Mouse (Mus musculus): ENCODE data around the gene Akap8. TPM values are rescaled to one million over a fixed set of nuclear protein-coding genes. Genes with fewer than 3 reads are reported as not detected.

Gene Akap8
- polyA plus RNA-seq, 1 experiment from 2014 or later, result 64.8 TPM

DNA sequence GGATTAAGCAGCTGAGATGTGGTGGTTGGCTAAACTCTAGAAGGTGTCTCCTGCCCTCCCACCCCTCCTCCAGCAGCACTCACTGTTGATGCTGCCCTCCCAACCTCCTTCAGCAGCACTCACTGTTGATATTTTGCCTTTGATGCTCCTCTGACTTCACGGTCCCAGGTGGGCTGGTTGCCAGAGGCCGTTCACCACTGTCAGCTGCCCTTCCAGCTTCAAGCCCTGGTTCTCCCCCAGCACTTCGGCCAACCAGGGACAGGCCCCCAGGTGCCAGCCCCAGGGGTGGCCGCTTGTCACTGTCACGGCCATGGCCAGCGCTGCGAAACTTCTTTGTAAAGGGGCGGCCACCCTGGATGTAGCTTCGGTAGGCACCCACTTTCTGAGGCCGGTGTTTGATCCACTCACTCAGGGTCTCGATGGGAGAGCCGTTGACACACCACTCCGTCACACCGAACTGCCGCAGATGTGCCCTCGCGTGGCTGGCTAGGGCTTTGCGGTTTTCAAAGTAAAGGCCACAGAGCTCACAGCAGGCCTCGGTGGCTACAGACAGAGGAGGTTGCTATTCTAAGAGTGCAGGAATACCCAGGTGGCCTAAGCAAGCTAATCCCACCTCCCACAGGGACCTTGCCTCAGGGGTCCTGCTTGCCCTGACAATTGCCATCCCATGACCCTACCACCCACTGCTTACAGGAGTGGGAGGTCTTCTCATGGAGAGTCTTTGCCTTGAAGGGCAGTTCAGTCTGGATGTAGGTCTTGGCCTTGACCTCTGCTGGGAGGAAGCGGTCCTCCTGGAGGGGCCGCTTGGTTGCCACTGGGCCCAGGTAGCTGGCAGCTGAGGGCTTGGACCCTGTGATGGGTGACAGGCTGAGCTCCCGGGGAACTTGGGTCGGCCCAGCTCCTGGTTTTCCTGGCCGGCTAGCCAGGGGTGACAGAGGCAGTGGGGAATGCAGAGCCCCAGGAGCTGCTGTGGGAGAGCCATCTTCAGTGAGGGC, 36.0 kb upstream of the Akap8 start:
- Histone ChIP-seq H3K27me3 (no peaks in the 10 kb centered on the region), H3K9ac (no peak overlapping the region), H3K4me1 (replicated peaks) (peaks cover 18% of the 10 kb centered on the region), H3K36me3 (peaks cover 77% of the 10 kb centered on the region), H3K4me3 (no peak overlapping the region), H3K9me3 (replicated peaks) (no peaks in the 10 kb centered on the region), H3K27ac (no peak overlapping the region), H3K4me2 (no peak overlapping the region)
- 81% methylated on average over 24 of the region's 24 CpGs for WGBS
- no peak for ATAC-seq (replicated peaks; ENCODE audit: insufficient number of reproducible peaks, insufficient read depth, low FRiP score, low read depth)

DNA sequence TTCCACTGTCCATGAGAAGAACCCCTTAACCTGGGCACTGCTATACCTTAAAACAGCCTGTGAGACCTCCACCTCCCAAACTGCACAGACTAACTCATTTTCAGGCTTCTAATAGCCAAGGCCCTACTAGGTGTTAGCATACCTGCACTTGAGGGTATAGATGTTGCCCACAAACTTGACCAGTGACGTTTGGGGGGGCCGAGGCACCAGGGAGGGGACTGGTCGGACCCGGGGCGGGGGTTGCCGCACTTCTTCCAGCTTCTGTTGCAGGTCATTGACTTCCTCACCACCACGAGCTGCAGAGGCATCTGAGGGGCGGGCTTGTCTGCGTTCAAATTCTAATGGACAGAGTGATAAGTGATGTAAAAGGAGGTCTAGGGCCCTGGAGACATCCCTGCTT, 35.2 kb upstream of the Akap8 start:
- Histone ChIP-seq H3K27me3 (no peaks in the 10 kb centered on the region), H3K36me3 (peaks cover 70% of the 10 kb centered on the region), H3K27ac (no peak overlapping the region), H3K9me3 (replicated peaks) (no peaks in the 10 kb centered on the region), H3K4me2 (no peak overlapping the region), H3K4me1 (replicated peaks) (peaks cover 15% of the 10 kb centered on the region), H3K9ac (no peak overlapping the region), H3K4me3 (no peak overlapping the region)
- no peak for ATAC-seq (replicated peaks; ENCODE audit: insufficient number of reproducible peaks, insufficient read depth, low FRiP score, low read depth)
- WGBS, result 88% methylated on average over 9 of the region's 9 CpGs

GRCm38 (mm10) chr17:32355031-32355430, 34.0 kb upstream of the Akap8 start:
- no peaks in the 10 kb centered on the region for H3K9me3 ChIP-seq (replicated peaks)
- 90% methylated on average over 6 of the region's 6 CpGs for WGBS
- no peak overlapping the region for H3K4me2 ChIP-seq
- no peak overlapping the region for H3K9ac ChIP-seq
- ATAC-seq (replicated peaks; ENCODE audit: insufficient number of reproducible peaks, insufficient read depth, low FRiP score, low read depth), result no peak
- no peaks in the 10 kb centered on the region for H3K27me3 ChIP-seq
- H3K4me3 ChIP-seq, result no peak overlapping the region
- no peak overlapping the region for H3K27ac ChIP-seq
- H3K4me1 ChIP-seq (replicated peaks), result peaks cover 20% of the 10 kb centered on the region
- peaks cover 58% of the 10 kb centered on the region for H3K36me3 ChIP-seq

DNA sequence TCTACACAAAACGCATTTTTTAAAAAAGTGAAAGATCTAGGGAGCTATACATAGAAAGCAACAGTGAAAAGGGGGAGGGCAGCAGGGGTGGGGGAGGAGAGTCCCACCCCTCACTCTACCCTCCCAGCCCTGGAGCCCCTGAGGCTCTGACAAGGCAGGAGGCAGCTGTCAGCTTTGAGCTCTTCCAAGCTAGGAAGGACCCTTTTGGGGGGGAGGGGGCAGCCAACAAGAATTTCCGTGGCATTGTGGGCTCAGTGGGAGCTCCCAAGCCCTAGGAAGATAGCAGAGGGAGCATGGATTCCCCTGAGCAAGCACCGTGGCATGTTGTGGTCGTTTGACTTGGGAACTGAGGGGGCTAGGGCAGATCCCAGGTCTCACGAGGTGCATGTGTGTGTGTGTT, 33.2 kb upstream of the Akap8 start:
- ATAC-seq (replicated peaks; ENCODE audit: insufficient number of reproducible peaks, insufficient read depth, low FRiP score, low read depth), result no peak
- H3K9ac ChIP-seq, result no peak overlapping the region
- no peaks in the 10 kb centered on the region for H3K27me3 ChIP-seq
- peak overlapping the region; percentile 56 for H3K27ac ChIP-seq
- peaks cover 50% of the 10 kb centered on the region for H3K36me3 ChIP-seq
- no peak overlapping the region for H3K4me2 ChIP-seq
- peaks cover 23% of the 10 kb centered on the region for H3K4me1 ChIP-seq (replicated peaks)
- no peaks in the 10 kb centered on the region for H3K9me3 ChIP-seq (replicated peaks)
- no peak overlapping the region for H3K4me3 ChIP-seq
- WGBS, result 55% methylated on average over 5 of the region's 5 CpGs

DNA sequence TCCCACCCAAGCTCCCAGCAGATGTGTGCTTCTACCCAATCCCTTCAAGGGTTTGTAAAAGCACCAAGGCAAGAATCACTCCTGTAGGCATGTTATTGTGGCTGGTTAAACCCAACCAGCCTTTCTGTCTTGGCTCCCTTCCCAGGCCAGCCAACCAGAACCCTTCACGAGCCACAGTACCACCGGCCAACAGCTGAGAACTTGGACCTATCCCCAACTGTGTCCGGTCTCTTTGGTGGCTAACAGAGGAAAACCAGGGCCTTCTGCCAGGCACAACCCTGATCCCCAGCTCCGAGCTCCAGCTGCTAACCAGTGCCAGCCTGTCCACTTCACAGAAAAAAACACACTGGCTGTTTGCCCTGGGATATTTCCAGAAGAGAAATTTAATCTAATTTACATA, 32.7 kb upstream of the Akap8 start:
- Histone ChIP-seq H3K9ac (no peak overlapping the region), H3K27me3 (no peaks in the 10 kb centered on the region), H3K4me2 (no peak overlapping the region), H3K36me3 (peaks cover 45% of the 10 kb centered on the region), H3K4me1 (replicated peaks) (peaks cover 27% of the 10 kb centered on the region), H3K4me3 (no peak overlapping the region), H3K27ac (peak overlapping the region; percentile 56), H3K9me3 (replicated peaks) (no peaks in the 10 kb centered on the region)
- WGBS, result 43% methylated on average over 4 of the region's 4 CpGs
- no peak for ATAC-seq (replicated peaks; ENCODE audit: insufficient number of reproducible peaks, insufficient read depth, low FRiP score, low read depth)

- H3K4me1 ChIP-seq (replicated peaks), result peaks cover 34% of the 10 kb centered on the region
- no peak overlapping the region for H3K4me2 ChIP-seq
- ATAC-seq (replicated peaks; ENCODE audit: insufficient number of reproducible peaks, insufficient read depth, low FRiP score, low read depth), result no peak
- H3K27me3 ChIP-seq, result no peaks in the 10 kb centered on the region
- no peak overlapping the region for H3K27ac ChIP-seq
- peaks cover 25% of the 10 kb centered on the region for H3K36me3 ChIP-seq
- H3K9me3 ChIP-seq (replicated peaks), result no peaks in the 10 kb centered on the region
- no peak overlapping the region for H3K9ac ChIP-seq
- no peak overlapping the region for H3K4me3 ChIP-seq
Observed at GRCm38 (mm10) chr17:32351726-32352125, 30.7 kb upstream of the Akap8 start.

DNA sequence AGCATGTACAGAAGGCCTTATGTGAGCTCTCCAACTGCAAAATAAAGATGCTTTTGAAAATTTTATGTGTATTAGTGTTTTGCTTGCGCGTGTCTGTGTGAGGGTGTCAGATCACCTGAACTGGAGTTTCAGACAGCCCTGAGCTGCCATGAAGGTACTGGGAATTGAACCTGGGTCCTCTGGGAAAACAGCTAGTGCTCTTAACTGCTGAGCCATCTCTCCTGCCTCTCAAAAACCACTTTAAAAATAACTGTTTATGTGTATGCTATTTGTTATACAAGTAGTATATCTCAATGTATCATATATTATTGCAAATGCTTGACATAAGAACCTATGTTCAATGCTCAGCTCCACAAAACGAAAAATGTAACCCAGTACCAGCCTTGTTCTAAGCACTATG, 30.2 kb upstream of the Akap8 start:
- no peak for ATAC-seq (replicated peaks; ENCODE audit: insufficient number of reproducible peaks, insufficient read depth, low FRiP score, low read depth)
- WGBS, result 73% methylated on average over 3 of the region's 3 CpGs
- no peak overlapping the region for H3K9ac ChIP-seq
- H3K4me1 ChIP-seq (replicated peaks), result peaks cover 34% of the 10 kb centered on the region
- H3K36me3 ChIP-seq, result peaks cover 21% of the 10 kb centered on the region
- no peak overlapping the region for H3K4me3 ChIP-seq
- H3K4me2 ChIP-seq, result peak overlapping the region; percentile 84; the same call in 1 of the 2 replicates
- no peak overlapping the region for H3K27ac ChIP-seq
- H3K27me3 ChIP-seq, result no peaks in the 10 kb centered on the region
- no peaks in the 10 kb centered on the region for H3K9me3 ChIP-seq (replicated peaks)

DNA sequence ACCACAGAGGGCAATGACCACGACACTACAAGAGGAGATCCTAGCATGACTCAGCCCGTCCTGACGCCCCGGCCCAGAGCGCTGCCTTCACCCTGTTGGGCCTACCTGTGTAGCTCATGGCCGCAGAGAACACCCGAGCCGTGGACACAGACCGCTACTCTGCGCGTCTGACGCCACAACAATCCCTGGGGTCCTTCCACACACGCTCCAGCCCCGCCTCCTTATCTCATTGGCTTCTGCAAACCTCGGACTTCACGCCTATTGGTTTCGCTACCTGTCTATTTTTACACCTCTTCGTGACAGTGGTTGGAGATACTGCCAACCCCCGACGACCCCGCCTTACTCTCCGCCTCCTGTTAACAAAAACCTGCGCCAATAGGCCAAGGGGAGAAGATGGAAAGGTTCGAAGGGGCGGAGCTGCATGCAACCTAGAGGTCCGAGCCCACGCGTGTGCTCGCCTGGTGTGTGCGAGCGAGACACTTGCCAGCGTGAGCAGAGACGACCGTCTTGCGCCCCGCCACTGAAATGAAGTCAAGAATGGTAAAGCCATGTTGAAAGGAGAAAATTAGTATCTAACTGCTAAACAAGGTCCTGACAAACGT, 29.4 kb upstream of the Akap8 start, which contains the start of gene Akap8l:
Gene Akap8l, minus strand, starts transcription at position 226 of the 602 bp plus-strand sequence.
- Histone ChIP-seq H3K4me3 (peak within 1 kb of the TSS; percentile 79), H3K36me3 (peaks cover 13% of the 10 kb centered on the region), H3K4me2 (peak within 1 kb of the TSS; percentile 84), H3K9ac (peak within 1 kb of the TSS; percentile 87), H3K4me1 (replicated peaks) (peaks cover 34% of the 10 kb centered on the region), H3K9me3 (replicated peaks) (no peaks in the 10 kb centered on the region), H3K27me3 (no peaks in the 10 kb centered on the region), H3K27ac (peak within 1 kb of the TSS; percentile 89)
- under 1% methylated on average over 37 of the region's 37 CpGs for WGBS
- ATAC-seq (replicated peaks; ENCODE audit: insufficient number of reproducible peaks, insufficient read depth, low FRiP score, low read depth), result peak; percentile 95

- H3K4me3 ChIP-seq, result peak overlapping the region; percentile 79
- H3K4me1 ChIP-seq (replicated peaks), result peaks cover 34% of the 10 kb centered on the region
- peaks cover 9% of the 10 kb centered on the region for H3K36me3 ChIP-seq
- ATAC-seq (replicated peaks; ENCODE audit: insufficient number of reproducible peaks, insufficient read depth, low FRiP score, low read depth), result no peak
- H3K4me2 ChIP-seq, result peak overlapping the region; percentile 84
- H3K9me3 ChIP-seq (replicated peaks), result no peaks in the 10 kb centered on the region
- under 1% methylated on average over 24 of the region's 24 CpGs for WGBS
- H3K27ac ChIP-seq, result peak overlapping the region; percentile 89
- H3K27me3 ChIP-seq, result no peaks in the 10 kb centered on the region
- H3K9ac ChIP-seq, result peak overlapping the region; percentile 87
Observed at GRCm38 (mm10) chr17:32349851-32350381, 28.9 kb upstream of the Akap8 start.

DNA sequence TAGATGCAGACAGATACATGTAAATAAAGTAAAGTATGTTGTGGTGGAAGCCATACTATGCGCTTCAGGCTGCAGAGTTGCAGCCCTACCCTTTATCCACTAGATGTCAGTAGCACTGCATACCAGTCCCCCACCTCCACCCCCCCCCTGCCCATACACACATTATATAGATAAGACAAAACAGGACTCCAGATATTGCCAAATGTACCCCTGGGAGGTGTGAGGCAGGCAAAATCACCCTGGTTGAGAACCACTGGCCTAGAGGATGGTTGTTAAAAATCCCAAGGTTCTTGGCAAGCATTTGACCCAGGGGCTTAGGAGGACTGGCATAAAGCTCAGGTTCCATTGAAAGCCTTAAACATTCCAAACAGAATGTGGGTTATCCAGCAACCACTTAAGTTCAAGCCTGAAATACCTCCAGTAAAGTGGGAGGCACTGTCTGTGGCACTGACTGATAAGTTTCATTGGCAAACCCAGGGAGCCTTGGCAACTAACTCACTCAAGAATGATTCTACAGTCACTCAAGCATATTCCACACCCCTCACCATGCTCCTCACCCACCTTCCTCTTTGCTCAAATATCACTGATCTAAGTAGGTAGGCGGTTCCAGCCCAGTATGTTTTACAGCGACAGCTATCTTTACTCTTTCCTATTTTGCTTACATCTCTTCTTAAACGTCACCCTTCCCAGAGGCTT, 28.1 kb upstream of the Akap8 start:
- peak overlapping the region; percentile 79 for H3K4me3 ChIP-seq
- H3K27ac ChIP-seq, result peak overlapping the region; percentile 89
- H3K4me2 ChIP-seq, result peak overlapping the region; percentile 84
- H3K9ac ChIP-seq, result peak overlapping the region; percentile 87
- no peak; the same call in 1 of the 2 replicates for ATAC-seq (replicated peaks; ENCODE audit: insufficient number of reproducible peaks, insufficient read depth, low FRiP score, low read depth)
- WGBS, result 6% methylated on average over 4 of the region's 4 CpGs
- H3K9me3 ChIP-seq (replicated peaks), result no peaks in the 10 kb centered on the region
- H3K36me3 ChIP-seq, result peaks cover 10% of the 10 kb centered on the region; the same call in 1 of the 2 replicates
- no peaks in the 10 kb centered on the region for H3K27me3 ChIP-seq
- peaks cover 27% of the 10 kb centered on the region for H3K4me1 ChIP-seq (replicated peaks)

GRCm38 (mm10) chr17:32348406-32348805, 27.4 kb upstream of the Akap8 start:
- H3K27me3 ChIP-seq, result no peaks in the 10 kb centered on the region
- H3K36me3 ChIP-seq, result peaks cover 15% of the 10 kb centered on the region; the same call in 1 of the 2 replicates
- no peaks in the 10 kb centered on the region for H3K9me3 ChIP-seq (replicated peaks)
- 97% methylated on average over 2 of the region's 2 CpGs for WGBS
- H3K4me3 ChIP-seq, result peak overlapping the region; percentile 79
- no peak for ATAC-seq (replicated peaks; ENCODE audit: insufficient number of reproducible peaks, insufficient read depth, low FRiP score, low read depth)
- H3K27ac ChIP-seq, result no peak overlapping the region
- peaks cover 21% of the 10 kb centered on the region for H3K4me1 ChIP-seq (replicated peaks)
- no peak overlapping the region for H3K9ac ChIP-seq
- peak overlapping the region; percentile 84 for H3K4me2 ChIP-seq
